Mouse (Mus musculus): ENCODE results near the gene Ubc.
A peak's percentile ranks its signal among the peaks of the same experiment; 100 is the strongest.
"Not testable (repeated sequence)": the region's sequence is repeated elsewhere in the genome, so short reads cannot be mapped to it uniquely, and the experiment has no call there.

Ubc gene

DNA sequence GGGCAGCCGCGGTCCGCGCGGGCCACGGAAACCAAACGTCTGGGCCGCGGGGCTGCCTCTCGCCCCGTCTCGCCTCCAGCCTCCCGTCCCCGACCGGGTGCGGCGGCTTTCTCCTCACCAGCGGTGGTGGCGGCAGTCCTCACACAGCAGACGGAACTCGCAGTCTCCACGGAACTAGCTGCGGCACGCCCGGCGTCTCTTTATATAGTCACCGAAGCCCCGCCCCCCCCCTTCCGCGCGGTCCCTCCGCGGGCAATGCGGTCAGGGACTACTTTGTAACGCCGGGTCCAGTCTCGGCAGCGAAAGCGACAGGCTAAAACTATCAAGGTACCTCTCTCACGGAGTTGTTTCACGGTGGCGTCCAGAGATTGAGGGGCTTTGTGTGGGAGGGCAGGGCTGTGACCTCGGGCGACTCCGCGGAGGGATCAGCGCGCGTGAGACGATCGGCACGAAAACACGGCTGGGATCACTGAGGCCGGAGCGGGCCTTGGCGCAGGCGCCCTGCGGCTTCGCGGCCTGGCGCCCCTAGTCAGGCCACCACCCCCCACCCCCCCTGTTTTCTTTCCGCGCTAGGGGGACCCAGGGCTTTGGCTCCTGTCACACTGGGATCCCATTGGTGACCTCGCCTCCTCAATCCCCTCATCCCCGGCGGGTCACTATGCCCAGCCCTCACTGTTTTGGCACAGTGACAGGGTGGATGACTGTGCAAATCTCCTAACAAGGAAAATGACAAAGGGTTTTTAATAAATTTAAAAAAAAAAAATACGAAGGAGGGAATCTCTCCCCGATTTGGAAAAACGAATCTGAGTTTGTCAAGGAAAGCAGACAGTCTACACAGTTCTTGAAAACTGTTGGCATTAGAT is at the start of gene Ubc:
Gene Ubc (minus strand): TSS at position 624 of the 863 bp plus-strand sequence.
- DNase-seq (ENCODE audit: low spot score) = peak; percentile 86

- not testable (repeated sequence) for DNase-seq (ENCODE audit: low spot score)
Observed at GRCm38 (mm10) chr5:125434347-125434746, 44.3 kb upstream of the Ubc start.

DNA sequence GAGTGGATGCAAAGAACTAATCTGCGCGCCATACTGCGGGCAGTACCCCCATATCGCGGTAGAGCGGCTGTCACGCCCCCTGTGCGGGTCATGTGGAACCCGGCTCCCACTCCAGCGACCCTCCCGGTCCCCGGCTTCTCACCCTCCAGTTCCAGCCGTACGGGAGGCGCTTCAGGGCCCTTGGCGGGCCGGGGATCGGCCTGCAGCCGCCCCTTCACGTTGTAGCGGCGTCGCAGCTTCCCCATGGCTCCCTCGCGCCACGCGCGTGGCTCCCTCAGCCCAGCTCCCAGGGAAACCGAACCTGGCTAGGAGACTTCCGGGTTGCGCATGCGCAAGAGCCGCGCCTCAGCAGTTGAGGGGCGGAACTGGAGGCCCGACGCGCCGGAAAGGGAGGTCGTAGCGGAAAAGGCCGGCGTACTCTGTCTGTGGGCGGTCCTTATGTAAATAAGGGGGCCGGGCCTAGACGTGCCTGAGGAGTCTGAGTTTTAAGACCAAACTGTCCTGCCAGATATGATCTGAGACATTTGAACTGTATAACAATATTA is 43.9 kb upstream of the Ubc start, which contains the start of gene Dhx37:
Gene Dhx37 (minus strand): TSS at position 329 of the 545 bp plus-strand sequence.
- DNase-seq (ENCODE audit: low spot score) = peak; percentile 88

DNA sequence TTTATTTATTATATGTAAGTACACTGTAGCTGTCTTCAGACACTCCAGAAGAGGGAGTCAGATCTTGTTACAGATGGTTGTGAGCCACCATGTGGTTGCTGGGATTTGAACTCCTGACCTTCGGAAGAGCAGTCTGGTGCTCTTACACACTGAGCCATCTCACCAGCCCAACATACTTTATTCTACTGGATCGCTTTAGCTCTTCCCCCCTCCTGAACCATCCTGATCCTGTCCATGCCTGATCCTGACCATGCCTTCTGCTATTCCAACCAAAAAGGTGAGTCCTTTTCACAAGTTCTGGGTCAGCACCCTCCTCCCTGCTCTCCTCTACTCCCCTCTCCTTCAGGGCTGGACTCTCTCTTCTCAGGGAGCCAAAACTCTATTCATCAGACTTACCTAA is 42.3 kb upstream of the Ubc start:
- DNase-seq (ENCODE audit: low spot score) = not testable (repeated sequence)

- DNase-seq (ENCODE audit: low spot score) = no peak
Observed at GRCm38 (mm10) chr5:125426343-125426742, 36.3 kb upstream of the Ubc start.

GRCm38 (mm10) chr5:125425698-125426276 is 35.8 kb upstream of the Ubc start:
- no peak for DNase-seq (ENCODE audit: low spot score)

GRCm38 (mm10) chr5:125419124-125419523 is 29.1 kb upstream of the Ubc start:
- DNase-seq (ENCODE audit: low spot score) = no peak

- no peak for DNase-seq (ENCODE audit: low spot score)
Observed at GRCm38 (mm10) chr5:125418636-125419035, 28.6 kb upstream of the Ubc start.

GRCm38 (mm10) chr5:125416183-125416582 is 26.2 kb upstream of the Ubc start:
- DNase-seq (ENCODE audit: low spot score) = no peak

GRCm38 (mm10) chr5:125413763-125414162 is 23.8 kb upstream of the Ubc start:
- no peak for DNase-seq (ENCODE audit: low spot score)

DNA sequence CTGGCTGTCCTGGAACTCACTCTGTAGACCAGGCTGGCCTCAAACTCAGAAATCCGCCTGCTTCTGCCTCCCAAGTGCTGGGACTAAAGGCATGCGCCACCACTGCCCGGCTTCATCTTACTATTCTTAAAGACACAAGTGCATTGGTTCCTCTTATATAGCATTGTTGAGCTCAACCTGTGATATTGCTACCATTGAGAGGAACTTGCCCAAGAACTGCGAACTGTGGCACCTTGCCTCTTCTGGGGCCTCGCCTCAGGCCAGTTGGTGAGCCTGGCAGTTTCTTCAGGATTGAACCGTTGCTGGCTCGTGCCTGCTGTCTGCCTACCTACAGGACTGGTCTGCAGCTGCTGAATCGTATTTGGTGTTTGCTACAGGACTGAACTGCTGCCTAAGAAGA is 22.5 kb upstream of the Ubc start:
- not testable (repeated sequence) for DNase-seq (ENCODE audit: low spot score)

DNA sequence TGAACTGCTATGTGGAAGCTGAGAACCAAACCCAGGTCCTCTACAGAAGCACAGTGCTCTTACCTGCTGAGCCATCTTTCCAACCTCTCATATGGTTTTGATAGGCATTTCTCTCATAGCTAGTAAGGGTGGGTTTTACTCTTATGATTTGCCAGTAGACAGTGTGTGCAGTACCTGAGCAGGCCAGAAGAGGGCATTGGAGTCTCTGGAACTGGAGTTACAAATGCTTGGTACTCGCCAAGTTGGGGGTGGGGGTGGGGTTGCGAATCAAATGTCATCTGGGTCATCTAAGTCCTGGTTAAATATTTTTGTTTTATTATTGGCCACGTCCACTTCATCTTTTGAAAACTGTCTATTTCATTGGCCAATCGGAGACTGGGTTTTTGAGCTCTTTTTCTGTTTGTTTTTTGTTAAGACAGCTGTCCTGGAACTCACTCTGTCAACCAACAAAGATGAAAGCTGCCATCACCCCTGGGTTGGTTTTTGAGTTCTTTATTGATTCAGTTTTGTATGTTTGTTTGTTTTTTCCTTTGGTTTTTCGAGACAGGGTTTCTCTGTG is 22.0 kb upstream of the Ubc start:
- DNase-seq (ENCODE audit: low spot score) = no peak

DNA sequence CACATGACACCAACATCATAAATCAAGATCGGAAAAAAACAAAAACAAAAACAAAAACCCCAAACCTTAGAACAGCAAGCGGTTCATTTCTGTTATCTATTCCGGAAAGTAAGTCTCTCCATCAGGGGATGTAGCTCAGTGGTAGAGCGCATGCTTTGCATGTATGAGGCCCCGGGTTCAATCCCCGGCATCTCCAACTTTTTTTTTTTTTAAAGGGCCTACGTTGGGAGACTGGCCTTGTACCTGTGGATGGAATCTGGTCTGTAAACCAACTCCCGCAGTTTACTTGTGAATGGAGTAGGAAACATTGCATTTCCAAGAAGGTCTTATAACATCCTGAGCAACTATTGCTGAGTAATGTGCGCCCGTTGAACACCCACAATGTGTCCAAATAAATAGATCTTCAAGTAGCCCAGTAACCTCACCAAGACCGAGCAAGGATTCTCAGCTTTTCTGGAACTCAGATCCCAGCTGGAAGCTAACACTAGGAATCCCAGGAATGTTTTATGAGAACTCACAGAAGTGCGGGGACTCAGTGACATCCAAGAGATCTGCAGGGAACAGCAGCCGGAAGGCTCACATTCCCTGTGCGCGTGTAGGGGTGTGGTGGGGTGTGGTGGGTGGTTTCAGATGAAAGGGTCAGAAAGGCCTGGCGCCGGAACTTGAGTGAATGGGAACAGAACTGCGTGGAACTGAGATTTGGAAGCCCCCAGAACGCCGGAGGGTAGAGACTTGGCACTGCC is 19.5 kb upstream of the Ubc start:
- peak; percentile 42 for DNase-seq (ENCODE audit: low spot score)

GRCm38 (mm10) chr5:125408842-125409241 is 18.8 kb upstream of the Ubc start:
- DNase-seq (ENCODE audit: low spot score) = peak; percentile 79

- DNase-seq (ENCODE audit: low spot score) = no peak
Observed at GRCm38 (mm10) chr5:125407910-125408575, 18.0 kb upstream of the Ubc start.

DNA sequence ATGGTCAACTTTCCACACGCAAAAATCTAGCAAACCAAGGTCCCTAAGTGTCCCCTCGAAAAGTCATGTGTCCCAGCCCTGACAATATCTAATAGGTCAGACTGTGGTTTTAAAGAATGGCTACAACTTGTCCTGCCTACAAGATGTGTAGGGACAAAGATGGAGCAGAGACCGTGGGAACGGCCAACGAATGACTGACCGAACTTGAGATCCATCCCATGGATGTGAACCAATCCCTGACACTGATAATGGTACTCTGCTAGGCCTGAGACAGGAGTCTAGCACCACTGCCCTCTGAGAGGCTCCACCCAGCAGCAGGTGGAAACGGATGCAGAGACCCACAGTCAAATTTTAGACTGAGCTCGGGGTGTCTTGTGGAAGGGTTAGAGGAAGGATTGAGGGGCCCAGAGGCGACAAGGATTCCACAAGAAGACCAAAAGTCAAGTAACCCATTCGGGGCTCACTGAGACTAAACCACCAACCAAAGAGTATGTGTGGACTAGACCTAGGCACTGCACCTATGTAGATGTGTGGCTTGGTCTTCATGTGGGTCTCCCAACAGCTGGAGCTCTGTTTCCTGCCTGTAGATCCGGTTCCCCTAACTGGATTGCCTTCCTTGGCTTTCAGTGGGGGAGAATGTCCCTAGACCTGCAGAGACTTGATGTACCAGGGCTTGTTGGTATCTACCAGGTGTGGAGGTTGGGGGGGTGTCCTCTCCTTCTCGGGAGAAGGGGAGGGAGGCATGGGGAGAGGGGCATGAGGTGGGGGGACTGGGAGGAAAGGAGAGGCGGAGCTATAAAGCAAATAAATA is 17.2 kb upstream of the Ubc start:
- DNase-seq (ENCODE audit: low spot score) = no peak

- DNase-seq (ENCODE audit: low spot score) = peak; percentile 52
Observed at GRCm38 (mm10) chr5:125406322-125407016, 16.5 kb upstream of the Ubc start.

- peak; percentile 88 for DNase-seq (ENCODE audit: low spot score)
Observed at GRCm38 (mm10) chr5:125405546-125406248, 15.7 kb upstream of the Ubc start.

DNA sequence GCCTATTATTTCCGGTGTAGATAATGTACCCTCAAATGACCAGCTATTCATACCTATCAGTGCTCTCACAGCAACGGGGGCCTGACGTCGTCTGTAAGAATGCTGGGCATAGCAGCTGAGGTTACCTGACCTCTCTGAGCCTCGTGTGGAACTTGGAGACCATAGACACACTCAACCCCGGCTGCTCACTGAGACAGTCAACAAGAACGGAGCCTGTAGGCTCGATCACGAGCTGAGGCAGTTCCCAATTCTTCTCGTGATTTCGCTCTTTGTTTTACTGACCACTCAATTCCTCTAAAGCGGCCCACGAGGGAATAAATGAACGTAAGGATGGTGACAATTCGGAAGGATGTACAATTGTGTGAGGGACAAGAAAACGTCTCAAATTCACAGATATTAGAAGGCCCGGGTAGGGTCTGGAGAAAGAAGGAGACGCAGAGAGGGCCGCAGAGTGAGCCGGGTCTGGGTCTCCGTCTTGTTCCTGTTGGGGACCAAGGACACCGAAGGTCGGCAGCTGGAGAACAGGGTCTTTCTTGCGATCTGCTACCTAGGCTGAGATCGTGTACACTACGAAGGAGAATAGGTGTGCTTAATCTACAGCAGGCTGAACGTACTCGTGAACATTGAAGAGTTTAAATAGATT is 15.0 kb upstream of the Ubc start:
- DNase-seq (ENCODE audit: low spot score) = peak; percentile 42

All from ovary, postnatal 14 days (tissue).